Mouse (Mus musculus) spleen, postnatal 36 days (tissue): ENCODE results near the gene Ezr.

ENCODE experiments used
- DNase-seq, 2 experiments: peaks; one replicate each; pipeline ENCODE4 v3.0.0; 2022; ENCODE audit warnings: low spot score in 2 of 2, mixed read lengths in 1 of 2

The Ezr gene

DNA sequence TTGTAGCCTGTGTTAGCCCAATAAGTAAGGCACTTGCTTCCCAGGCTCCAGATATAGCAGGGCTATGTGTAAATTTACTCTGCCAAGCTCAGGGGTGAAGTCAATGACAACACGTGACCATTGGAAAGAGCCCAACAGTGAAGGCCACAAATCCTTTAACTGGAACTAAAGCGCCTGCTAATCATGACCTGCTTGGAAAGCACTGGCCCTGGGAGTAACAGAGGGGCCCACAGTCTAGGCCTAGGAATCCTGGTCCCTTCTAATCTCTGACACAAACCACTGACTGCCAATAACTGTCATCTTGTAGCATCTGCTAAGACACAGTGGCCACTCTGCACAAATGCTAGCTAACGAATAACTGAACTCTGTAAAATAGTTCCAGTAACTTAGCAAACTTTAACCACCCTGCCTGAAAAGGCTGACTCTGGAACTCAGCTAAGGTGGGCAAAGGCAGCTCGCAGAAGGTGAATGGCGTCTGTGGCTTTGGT, 14.2 kb downstream of the Ezr start:
- no peak for DNase-seq

- no peak for DNase-seq
These were observed 14.8 kb downstream of the Ezr start for GRCm38 (mm10) chr17:6767771-6768170.

GRCm38 (mm10) chr17:6766823-6767222, 15.8 kb downstream of the Ezr start:
- no peak for DNase-seq

DNA sequence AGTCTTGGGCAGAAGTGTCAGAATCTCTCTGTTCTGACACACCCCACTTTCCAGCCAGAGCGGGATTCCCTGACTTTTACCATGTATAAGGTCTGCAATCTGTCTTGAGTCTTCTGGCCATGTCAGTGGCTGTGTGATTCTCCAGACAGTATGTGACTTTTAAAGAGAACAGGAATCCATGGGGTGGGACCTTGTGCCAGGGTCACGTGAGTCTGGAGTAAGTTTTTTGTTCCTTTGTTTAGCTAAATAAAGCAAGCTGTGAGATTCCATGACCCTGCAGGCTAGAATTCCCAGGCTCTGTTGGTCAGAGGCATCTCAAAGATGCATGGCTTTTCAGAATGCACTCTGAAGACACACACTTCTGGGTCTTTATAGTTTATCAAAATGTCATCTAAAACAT, 16.7 kb downstream of the Ezr start:
- no peak for DNase-seq

- DNase-seq, result no peak
These were observed 17.9 kb downstream of the Ezr start for GRCm38 (mm10) chr17:6764730-6765129.

GRCm38 (mm10) chr17:6764227-6764593, 18.4 kb downstream of the Ezr start:
- no peak for DNase-seq

- no peak for DNase-seq
These were observed 18.9 kb downstream of the Ezr start for GRCm38 (mm10) chr17:6763513-6764226.

GRCm38 (mm10) chr17:6759717-6760292, 22.8 kb downstream of the Ezr start:
- DNase-seq, result no peak

GRCm38 (mm10) chr17:6758845-6759244, 23.7 kb downstream of the Ezr start:
- DNase-seq, result no peak

- DNase-seq, result no peak
These were observed 24.7 kb downstream of the Ezr start for GRCm38 (mm10) chr17:6757902-6758301.

- DNase-seq, result no peak
These were observed 26.7 kb downstream of the Ezr start for GRCm38 (mm10) chr17:6755873-6756272.

DNA sequence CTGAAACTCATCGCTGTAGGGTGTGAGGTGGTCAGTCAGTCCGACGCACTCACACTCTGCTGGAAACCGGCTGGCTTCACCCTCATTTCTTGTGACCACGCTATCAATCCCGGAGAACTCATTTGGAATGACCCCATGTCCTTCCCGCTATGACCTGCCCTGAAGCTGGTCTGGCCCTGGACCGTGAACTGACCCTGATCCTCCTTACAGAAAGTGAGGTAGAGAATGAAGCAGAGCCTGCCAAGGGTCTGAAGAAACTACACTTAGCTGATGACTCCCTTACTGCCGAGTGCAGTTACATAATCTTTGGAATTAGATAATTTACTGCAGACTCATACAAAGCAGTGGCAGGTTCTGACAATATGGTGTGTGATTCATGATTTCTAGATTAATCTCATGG, 27.4 kb downstream of the Ezr start:
- no peak for DNase-seq

GRCm38 (mm10) chr17:6752375-6752774, 30.2 kb downstream of the Ezr start:
- no peak for DNase-seq

- no peak for DNase-seq
These were observed 31.2 kb downstream of the Ezr start for GRCm38 (mm10) chr17:6751221-6751859.

DNA sequence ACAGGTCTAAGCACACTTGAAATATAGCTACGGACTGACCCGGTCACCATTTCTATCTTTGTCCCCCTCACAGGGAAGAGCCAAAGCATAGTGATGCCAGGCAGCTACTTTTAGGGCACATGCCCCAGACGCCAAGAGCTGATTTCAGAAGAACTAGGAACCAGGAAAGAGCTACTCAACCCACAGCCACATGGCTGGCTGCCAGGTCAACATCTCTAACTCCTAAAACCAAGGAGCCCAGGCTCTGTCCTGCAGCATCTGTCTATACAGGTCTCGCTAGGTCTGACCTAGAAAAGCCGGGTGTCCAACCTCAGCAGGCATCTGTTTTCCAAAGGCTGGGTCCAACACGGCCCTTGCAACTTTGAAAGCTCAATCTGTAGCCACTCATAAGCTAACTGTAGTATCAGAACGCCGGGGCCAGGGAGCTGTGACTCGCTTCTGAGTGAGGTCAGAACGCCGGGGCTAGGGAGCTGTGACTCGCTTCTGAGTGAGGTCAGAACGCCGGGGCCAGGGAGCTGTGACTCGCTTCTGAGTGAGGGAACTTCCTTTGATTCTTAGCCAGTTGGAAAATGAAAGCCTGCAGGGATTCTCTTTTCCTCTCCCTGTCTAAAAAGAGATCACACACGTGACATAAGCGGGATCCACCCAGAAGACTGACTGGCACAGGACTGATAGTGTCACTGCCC, 33.7 kb downstream of the Ezr start:
- DNase-seq, result no peak

- no peak for DNase-seq
These were observed 35.1 kb downstream of the Ezr start for GRCm38 (mm10) chr17:6747478-6747877.

DNA sequence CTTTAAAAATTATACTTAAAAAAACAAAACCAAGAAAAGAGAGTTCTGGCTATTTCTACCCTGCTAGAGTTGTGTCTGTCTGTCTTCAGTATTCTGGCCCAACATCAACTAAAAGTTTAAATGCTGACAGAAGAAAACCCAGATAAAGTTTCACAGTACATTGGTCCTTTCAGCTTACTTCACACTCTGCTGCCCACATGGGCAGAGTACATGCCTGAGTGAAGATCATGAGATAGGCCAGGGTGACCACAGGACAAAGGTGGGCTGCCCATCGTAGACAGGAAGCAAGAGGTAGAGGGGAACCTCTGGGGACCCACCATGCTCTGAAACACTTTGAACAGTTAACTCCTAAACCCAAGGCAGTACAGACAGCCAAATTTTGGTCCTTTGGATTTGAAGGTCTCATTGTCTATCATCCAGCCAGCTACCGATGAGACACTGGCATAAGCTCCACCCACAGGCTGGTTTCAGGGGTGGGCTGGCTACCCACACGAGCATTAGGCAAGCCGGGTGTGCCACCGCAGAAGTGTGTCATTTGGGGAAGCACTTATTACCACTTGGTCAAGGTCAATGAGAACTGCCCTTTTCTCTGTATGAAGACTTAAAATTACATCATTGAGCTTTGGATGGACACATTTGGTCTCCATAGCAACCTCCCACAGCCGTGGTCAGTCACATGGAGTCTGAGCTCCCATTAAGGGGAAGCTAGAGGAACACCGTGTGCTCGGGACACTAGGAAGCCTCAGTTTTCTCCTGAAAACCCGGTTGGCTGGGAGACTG, 35.9 kb downstream of the Ezr start:
- peak; percentile 22 to 55 for DNase-seq

DNA sequence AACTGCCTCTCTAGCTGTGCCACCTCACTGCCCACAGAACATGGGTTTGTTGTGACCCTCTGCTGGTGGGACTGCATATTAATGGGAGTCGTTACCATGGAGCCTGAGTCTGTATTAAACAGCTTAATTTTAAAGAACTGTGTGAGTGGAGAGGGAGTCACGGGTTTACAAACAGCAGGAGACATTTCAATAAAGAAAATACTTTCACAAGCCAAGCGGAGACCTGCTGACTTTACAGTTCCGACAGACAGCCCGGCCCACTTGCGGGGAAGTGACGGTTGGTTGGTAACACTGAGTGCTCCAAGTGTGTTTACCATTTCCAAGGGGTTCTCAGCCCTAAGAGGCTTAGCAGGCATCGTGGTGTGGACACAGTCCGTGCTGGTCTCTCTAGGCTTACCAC, 36.6 kb downstream of the Ezr start:
- no peak for DNase-seq

DNA sequence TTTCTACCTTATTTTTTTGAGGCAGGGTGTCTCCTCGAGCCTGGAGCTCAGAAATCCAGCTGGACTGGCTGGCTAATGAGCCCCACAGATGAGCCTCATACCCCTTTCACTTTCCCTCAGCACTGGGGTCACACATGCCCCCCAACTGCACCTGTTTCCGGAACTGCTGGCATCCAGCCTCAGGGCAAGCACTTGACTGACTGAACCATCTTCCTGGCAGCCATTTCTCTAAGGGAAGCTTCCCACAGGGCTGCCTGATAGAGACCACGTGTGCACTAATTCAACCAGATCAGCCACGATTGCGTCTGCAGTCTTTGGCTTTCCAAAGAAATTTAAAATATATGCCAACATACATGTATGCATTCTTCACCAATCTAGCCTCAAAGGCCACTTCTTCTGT, 37.1 kb downstream of the Ezr start:
- no peak for DNase-seq

DNA sequence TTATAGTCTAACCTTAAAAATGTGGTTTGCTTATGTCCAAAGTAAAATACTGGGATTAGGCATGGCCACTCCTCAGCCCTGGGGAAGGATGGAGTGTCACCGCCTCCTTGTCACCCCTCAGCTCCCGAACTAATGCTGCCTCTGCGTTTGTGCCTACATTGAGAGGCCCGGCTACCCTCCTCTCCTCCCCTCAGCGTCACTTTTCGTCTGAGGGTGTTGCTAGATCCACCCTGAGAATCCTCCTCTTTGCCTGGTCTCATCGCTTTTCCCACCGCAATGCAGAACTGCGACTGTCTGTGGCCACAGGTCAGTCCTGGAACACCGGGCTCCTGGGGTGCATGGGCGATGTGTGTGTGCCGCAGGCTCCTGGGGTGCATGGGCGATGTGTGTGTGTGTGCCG, 37.7 kb downstream of the Ezr start:
- no peak for DNase-seq

GRCm38 (mm10) chr17:6744366-6744765, 38.2 kb downstream of the Ezr start:
- DNase-seq, result no peak

GRCm38 (mm10) chr17:6743787-6744239, 38.8 kb downstream of the Ezr start:
- DNase-seq, result peak; percentile 52 to 58
